Mouse (Mus musculus) ES-E14 (cell line): ENCODE measurements around the gene Camk1.

Experiments
- CHD2 ChIP-seq: IDR thresholded peaks from 2 replicates; pipeline ENCODE4 v1.6.1; 2014; ENCODE audit warnings: mild to moderate bottlenecking, low read depth, low read length, inconsistent platforms
- HCFC1 ChIP-seq: IDR thresholded peaks from 2 replicates; pipeline ENCODE4 v1.6.1; 2012; ENCODE audit warnings: low read length, inconsistent platforms, borderline replicate concordance; ENCODE audit not compliant: insufficient read depth
- ZNF384 ChIP-seq: IDR thresholded peaks from 2 replicates; pipeline ENCODE4 v1.6.1; 2012; ENCODE audit warnings: low read depth, low read length, inconsistent platforms

DNA sequence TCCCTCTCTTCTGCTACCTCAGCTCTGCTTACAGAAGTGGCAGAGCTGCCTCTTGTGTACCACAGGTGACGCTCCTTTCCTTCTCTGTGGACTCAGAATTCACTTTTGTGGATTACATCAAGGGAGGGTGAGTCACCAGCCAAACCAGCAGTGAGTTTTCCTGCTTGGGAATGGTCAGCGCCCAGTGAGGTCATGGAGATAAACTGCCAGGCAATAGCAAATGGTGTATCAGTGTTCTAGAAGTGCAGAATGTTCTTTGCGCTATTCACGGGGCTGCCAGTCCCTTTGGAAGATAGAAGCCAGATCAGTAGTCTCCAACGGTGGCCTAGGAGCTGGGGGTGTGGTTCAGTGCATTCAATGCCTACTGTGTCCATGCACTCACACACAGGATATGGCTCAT, 50.8 kb downstream of the Camk1 start:
- TF ChIP-seq HCFC1 (no peak), CHD2 (no peak), ZNF384 (no peak)
